Mouse (Mus musculus) midbrain, embryonic 10.5 days (tissue): ENCODE results near the gene Tex22. TPM values are rescaled to one million over a fixed set of nuclear protein-coding genes. Genes with fewer than 3 reads are reported as not detected.

ENCODE experiments used
- DNase-seq: peaks from one replicate; pipeline ENCODE4 v3.0.0-alpha.2; 2017; ENCODE audit warnings: low spot score
- H3K27ac ChIP-seq: fragments of 300-500 bp; sonication (generic); replicated peaks from 2 replicates; pipeline ENCODE4 v1.5.1; 2016; ENCODE audit warnings: mild to moderate bottlenecking
- H3K27me3 ChIP-seq: fragments of 300-500 bp; sonication (generic); 2 replicates; pipeline ENCODE4 v1.6.1; 2016; ENCODE audit warnings: low read depth, mild to moderate bottlenecking; ENCODE audit not compliant: poor library complexity, severe bottlenecking
- H3K36me3 ChIP-seq: fragments of 300-500 bp; sonication (generic); 2 replicates; pipeline ENCODE4 v1.6.1; 2016; ENCODE audit warnings: mild to moderate bottlenecking, moderate library complexity
- H3K4me1 ChIP-seq: fragments of 300-500 bp; sonication (generic); 2 replicates; pipeline ENCODE4 v1.6.1; 2016
- H3K4me3 ChIP-seq: fragments of 300-500 bp; sonication (generic); 2 replicates; pipeline ENCODE4 v1.5.1; 2016; ENCODE audit warnings: mild to moderate bottlenecking, moderate library complexity
- H3K9me3 ChIP-seq: fragments of 300-500 bp; sonication (generic); replicated peaks from 2 replicates; pipeline ENCODE4 v1.6.1; 2016; ENCODE audit warnings: mild to moderate bottlenecking
- WGBS: fragments of 180-500 bp; shearing (Covaris S2); methylation state at CpG from one replicate; pipeline ENCODE4 v1.1.7; 2016; 5-methylcytosine and 5-hydroxymethylcytosine counted together
- polyA plus RNA-seq: library from polyadenylated mRNA; unstranded; fragments of >200 nt; fragmentation: Nextera tagmentation; extraction: Ambion mirVana; gene quantifications from 2 replicates; pipeline ENCODE4 v1.2.1, GENCODE M21; 2016

Tex22 gene
- not detected in 2 replicates for polyA plus RNA-seq

DNA sequence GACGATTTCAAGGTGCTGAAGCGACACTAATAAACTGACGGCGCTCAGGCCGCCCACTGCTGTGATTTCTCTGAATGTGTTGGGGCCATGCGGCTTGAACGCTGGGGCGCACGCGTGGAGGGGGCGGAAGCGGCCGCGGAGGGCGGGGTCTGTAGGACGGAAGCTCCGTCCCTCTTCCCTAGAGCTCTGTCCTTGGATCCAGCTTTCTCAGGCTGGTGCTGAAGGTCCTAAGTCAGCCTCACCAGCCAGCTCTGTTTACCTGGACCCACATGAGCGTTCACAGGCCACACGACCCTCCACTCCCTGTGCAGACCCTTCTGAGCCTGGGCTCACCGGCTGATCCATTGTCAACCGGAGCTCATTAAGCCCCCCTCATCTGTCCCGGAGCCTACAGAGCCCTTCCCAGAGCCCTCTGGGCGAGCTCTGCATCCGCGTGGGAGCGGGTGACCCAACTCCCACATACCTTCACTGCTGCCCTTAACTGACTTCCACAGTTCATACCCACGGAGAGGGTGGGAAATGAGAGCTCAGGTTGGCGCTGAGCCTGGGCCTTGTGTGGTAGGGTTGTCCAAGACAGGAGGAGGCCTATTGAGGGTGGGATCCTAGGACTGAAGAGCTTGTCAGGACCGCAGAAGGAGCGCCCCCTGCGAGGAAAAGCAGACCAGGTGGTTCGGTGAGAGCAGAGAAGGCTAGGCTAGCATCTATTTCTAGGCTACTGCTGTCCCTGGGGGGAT is at the start of gene Tex22:
TSS of gene Tex22 (plus strand) at position 174 of the 734 bp plus-strand sequence.
- peak; percentile 84 for DNase-seq
- H3K4me1 ChIP-seq, result peaks cover 26% of the 10 kb centered on the region
- no peaks in the 10 kb centered on the region for H3K27me3 ChIP-seq
- H3K27ac ChIP-seq, result peak within 1 kb of the TSS; percentile 91
- H3K36me3 ChIP-seq, result peaks cover 30% of the 10 kb centered on the region
- WGBS, result 3% methylated on average over 32 of the region's 32 CpGs
- H3K4me3 ChIP-seq, result peak within 1 kb of the TSS; percentile 66
- no peaks in the 10 kb centered on the region for H3K9me3 ChIP-seq

- Histone ChIP-seq H3K9me3 (0 out of 2 replicates have a peak, but pooled peaks cover 3% of the 10 kb centered on the region), H3K36me3 (peaks cover 56% of the 10 kb centered on the region), H3K27ac (no peak overlapping the region), H3K4me3 (no peak overlapping the region), H3K27me3 (no peaks in the 10 kb centered on the region), H3K4me1 (peaks cover 29% of the 10 kb centered on the region)
- no peak for DNase-seq
- 97% methylated on average over 1 of the region's 1 CpGs for WGBS
Observed at GRCm38 (mm10) chr12:113026557-113026956, 47.7 kb upstream of the Tex22 start.

DNA sequence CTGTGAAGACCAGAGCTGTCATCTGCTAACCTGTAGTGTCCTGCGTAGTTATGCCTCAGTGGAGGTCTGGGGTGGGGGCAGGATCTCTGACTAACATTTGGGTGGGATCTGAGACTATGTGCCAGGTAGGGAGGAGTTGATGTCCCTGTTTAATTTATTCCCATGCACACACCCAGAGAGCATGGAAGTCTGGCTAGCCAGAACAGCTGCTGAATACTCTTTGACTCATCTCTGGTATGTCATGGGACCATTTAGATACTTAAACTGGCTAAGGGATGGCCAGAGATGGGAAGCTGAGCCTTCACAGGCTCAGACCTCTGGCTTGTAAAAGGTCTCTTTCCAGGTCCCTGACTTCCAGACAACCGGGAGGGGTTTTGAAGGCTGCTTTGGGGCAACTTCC is 46.8 kb upstream of the Tex22 start:
- peak overlapping the region; percentile 69 for H3K27ac ChIP-seq
- no peak for DNase-seq
- peaks cover 51% of the 10 kb centered on the region for H3K36me3 ChIP-seq
- H3K4me1 ChIP-seq, result peaks cover 38% of the 10 kb centered on the region
- no peaks in the 10 kb centered on the region for H3K27me3 ChIP-seq
- WGBS, result 90% methylated on average over 2 of the region's 2 CpGs
- 0 out of 2 replicates have a peak, but pooled peaks cover 3% of the 10 kb centered on the region for H3K9me3 ChIP-seq
- no peak overlapping the region for H3K4me3 ChIP-seq

- DNase-seq, result peak; percentile 30
- H3K4me1 ChIP-seq, result peaks cover 44% of the 10 kb centered on the region
- H3K36me3 ChIP-seq, result peaks cover 49% of the 10 kb centered on the region
- H3K27me3 ChIP-seq, result no peaks in the 10 kb centered on the region
- H3K4me3 ChIP-seq, result no peak overlapping the region
- 61% methylated on average over 5 of the region's 5 CpGs for WGBS
- peak overlapping the region; percentile 69 for H3K27ac ChIP-seq
- H3K9me3 ChIP-seq, result 0 out of 2 replicates have a peak, but pooled peaks cover 3% of the 10 kb centered on the region
Observed at GRCm38 (mm10) chr12:113028067-113028466, 46.2 kb upstream of the Tex22 start.

DNA sequence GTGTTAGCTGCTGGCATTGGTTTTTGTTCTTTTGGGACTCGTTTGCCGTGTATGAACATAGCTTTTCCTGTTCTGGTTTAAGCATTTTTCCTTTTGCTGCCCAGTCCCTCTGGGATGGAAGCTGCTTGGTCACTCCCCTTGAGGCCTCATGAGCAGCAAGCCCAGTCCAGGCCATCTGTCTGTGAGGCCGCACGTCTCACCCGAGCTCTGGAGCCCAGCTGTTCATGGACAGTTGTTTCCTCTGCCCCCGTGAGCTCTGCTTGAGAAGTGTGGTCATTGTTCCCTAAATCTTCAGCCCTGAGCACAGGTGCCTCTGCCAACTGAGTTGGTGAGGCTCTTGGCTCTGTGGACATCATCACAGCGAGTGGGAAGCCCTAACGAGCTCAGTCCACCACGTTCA is 45.4 kb upstream of the Tex22 start:
- DNase-seq, result no peak
- Histone ChIP-seq H3K27ac (peak overlapping the region; percentile 69), H3K4me3 (no peak overlapping the region), H3K36me3 (peaks cover 40% of the 10 kb centered on the region), H3K9me3 (0 out of 2 replicates have a peak, but pooled peaks cover 3% of the 10 kb centered on the region), H3K27me3 (no peaks in the 10 kb centered on the region), H3K4me1 (peaks cover 45% of the 10 kb centered on the region)
- 88% methylated on average over 9 of the region's 9 CpGs for WGBS

GRCm38 (mm10) chr12:113030046-113030445 is 44.3 kb upstream of the Tex22 start:
- 0 out of 2 replicates have a peak, but pooled peaks cover 3% of the 10 kb centered on the region for H3K9me3 ChIP-seq
- WGBS, result 80% methylated on average over 4 of the region's 4 CpGs
- peaks cover 43% of the 10 kb centered on the region for H3K4me1 ChIP-seq
- no peaks in the 10 kb centered on the region for H3K27me3 ChIP-seq
- H3K36me3 ChIP-seq, result peaks cover 32% of the 10 kb centered on the region
- H3K4me3 ChIP-seq, result no peak overlapping the region
- no peak for DNase-seq
- H3K27ac ChIP-seq, result no peak overlapping the region

GRCm38 (mm10) chr12:113030993-113031392 is 43.3 kb upstream of the Tex22 start:
- no peak overlapping the region for H3K27ac ChIP-seq
- H3K9me3 ChIP-seq, result 0 out of 2 replicates have a peak, but pooled peaks cover under 1% of the 10 kb centered on the region
- 90% methylated on average over 9 of the region's 9 CpGs for WGBS
- H3K4me3 ChIP-seq, result no peak overlapping the region
- DNase-seq, result no peak
- H3K27me3 ChIP-seq, result no peaks in the 10 kb centered on the region
- H3K4me1 ChIP-seq, result peaks cover 43% of the 10 kb centered on the region
- H3K36me3 ChIP-seq, result peaks cover 23% of the 10 kb centered on the region

- peaks cover 43% of the 10 kb centered on the region for H3K4me1 ChIP-seq
- H3K4me3 ChIP-seq, result no peak overlapping the region
- no peaks in the 10 kb centered on the region for H3K27me3 ChIP-seq
- WGBS, result 91% methylated on average over 6 of the region's 6 CpGs
- no peak for DNase-seq
- no peaks in the 10 kb centered on the region for H3K9me3 ChIP-seq
- peaks cover 18% of the 10 kb centered on the region for H3K36me3 ChIP-seq
- no peak overlapping the region for H3K27ac ChIP-seq
Observed at GRCm38 (mm10) chr12:113031441-113031840, 42.9 kb upstream of the Tex22 start.

DNA sequence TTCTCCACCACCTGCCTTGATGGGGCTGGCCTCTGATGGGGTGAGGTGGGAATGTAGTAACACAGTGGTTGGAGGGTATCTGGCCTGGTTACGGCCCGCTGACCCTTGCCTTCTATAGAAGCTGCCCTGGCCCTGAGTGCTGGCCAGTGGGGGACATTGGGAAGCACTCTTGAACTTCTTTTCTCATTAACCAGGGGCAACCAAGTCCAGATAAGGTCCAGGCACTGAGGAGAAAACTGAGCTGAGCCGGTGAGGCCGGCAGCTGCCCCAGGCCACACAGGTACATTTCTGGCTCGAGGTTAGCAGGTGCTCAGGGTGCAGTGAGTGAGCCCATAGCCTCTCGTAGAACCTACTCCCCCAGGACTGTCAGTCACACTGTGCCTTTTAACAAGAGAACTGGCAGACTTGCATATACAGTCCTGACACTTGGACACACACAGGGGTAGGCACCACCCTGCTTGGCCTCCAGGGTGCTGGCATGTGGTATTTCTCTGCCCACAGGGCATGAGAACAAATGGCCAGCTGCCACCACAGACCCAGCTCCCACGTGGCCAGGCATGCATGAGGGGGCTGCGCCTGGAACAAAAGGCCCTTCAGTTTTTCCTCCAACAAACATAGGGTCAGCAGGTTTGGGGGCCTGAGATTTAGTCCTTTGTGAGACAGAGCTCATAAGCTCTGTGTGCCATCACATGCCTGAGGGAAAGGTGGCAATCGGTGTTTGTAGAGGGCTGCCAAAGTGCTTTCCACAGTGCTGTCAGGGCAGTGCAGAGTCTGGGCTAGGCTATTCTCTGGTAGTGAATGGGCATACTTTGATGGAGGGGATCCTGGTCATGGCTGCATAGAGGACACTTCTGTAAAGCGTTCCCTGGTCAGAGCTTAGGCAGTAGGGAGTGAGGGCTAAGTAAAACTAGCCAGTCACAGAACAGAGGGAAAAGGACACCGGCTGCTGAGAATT is 41.7 kb upstream of the Tex22 start:
- Histone ChIP-seq H3K9me3 (no peaks in the 10 kb centered on the region), H3K27ac (no peak overlapping the region; the same call in 1 of the 2 replicates), H3K4me3 (no peak overlapping the region), H3K36me3 (peaks cover 8% of the 10 kb centered on the region; the same call in 1 of the 2 replicates), H3K4me1 (peaks cover 41% of the 10 kb centered on the region), H3K27me3 (no peaks in the 10 kb centered on the region)
- WGBS, result 83% methylated on average over 11 of the region's 11 CpGs
- no peak for DNase-seq

- Histone ChIP-seq H3K4me3 (no peak overlapping the region), H3K9me3 (no peaks in the 10 kb centered on the region), H3K27ac (no peak overlapping the region), H3K36me3 (no peaks in the 10 kb centered on the region), H3K4me1 (peaks cover 21% of the 10 kb centered on the region), H3K27me3 (no peaks in the 10 kb centered on the region)
- whole genome bisulfite sequencing, result 97% methylated on average over 2 of the region's 2 CpGs
- DNase-seq, result no peak
Observed at GRCm38 (mm10) chr12:113035093-113035492, 39.2 kb upstream of the Tex22 start.

- Histone ChIP-seq H3K9me3 (no peaks in the 10 kb centered on the region), H3K4me3 (no peak overlapping the region), H3K27me3 (no peaks in the 10 kb centered on the region), H3K36me3 (no peaks in the 10 kb centered on the region), H3K27ac (no peak overlapping the region), H3K4me1 (peaks cover 23% of the 10 kb centered on the region)
- WGBS, result 91% methylated on average over 4 of the region's 4 CpGs
- DNase-seq, result no peak
Observed at GRCm38 (mm10) chr12:113036996-113037395, 37.3 kb upstream of the Tex22 start.

DNA sequence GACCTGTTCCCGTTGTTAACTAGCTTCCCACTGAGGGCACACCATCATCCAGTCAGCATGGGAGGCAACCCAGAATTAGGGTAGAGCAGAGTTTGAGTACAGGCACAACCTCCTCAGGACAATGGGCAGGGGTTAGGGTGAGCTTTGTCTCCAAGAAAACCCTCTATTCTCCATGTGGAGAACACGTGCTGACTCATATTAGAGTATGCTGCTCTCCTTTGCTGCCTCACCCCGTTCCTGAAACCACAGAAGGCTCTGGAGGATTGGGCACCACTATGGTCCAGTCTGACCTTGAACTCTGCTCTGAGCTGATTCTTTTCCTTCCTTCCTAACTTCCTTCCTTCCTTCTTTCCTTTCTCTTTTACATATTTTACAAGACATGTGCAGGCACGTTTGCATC is 35.9 kb upstream of the Tex22 start:
- WGBS, result 93% methylated on average over 4 of the region's 4 CpGs
- no peaks in the 10 kb centered on the region for H3K36me3 ChIP-seq
- DNase-seq, result no peak
- no peaks in the 10 kb centered on the region for H3K9me3 ChIP-seq
- no peak overlapping the region for H3K27ac ChIP-seq
- H3K4me1 ChIP-seq, result peaks cover 15% of the 10 kb centered on the region
- H3K4me3 ChIP-seq, result no peak overlapping the region
- no peaks in the 10 kb centered on the region for H3K27me3 ChIP-seq
